Mouse (Mus musculus): ENCODE measurements around the gene Tmem211. TPM values are rescaled to one million over a fixed set of nuclear protein-coding genes. Genes with fewer than 3 reads are reported as not detected.

Gene Tmem211
- polyA plus RNA-seq, 1 experiment = not detected

- TF ChIP-seq CTCF (IDR thresholded peaks at IDR 0.05; ENCODE audit: control insufficient read depth, insufficient read depth, low read length) = no peak
- H3K4me1 ChIP-seq (ENCODE audit: control insufficient read depth, insufficient read depth, low read length) = no peaks in the 10 kb centered on the region
- WGBS = 73% methylated on average over 14 of the region's 14 CpGs
- H3K27ac ChIP-seq (ENCODE audit: control insufficient read depth, insufficient read depth, low read depth, low read length, poor library complexity) = no peak overlapping the region
- H3K4me3 ChIP-seq (replicated peaks; ENCODE audit: control insufficient read depth, low read depth, low read length) = no peak overlapping the region
Observed at GRCm38 (mm10) chr5:113216328-113216960, 10.3 kb upstream of the Tmem211 start.

- Histone ChIP-seq H3K27ac (ENCODE audit: control insufficient read depth, insufficient read depth, low read depth, low read length, poor library complexity) (no peak overlapping the region), H3K4me1 (ENCODE audit: control insufficient read depth, insufficient read depth, low read length) (no peaks in the 10 kb centered on the region), H3K4me3 (replicated peaks; ENCODE audit: control insufficient read depth, low read depth, low read length) (no peak overlapping the region)
- WGBS = 88% methylated on average over 12 of the region's 12 CpGs
- TF ChIP-seq POLR2A (IDR thresholded peaks at IDR 0.05; ENCODE audit: borderline replicate concordance, control insufficient read depth, low read depth, low read length) = no peak
- TF ChIP-seq CTCF (IDR thresholded peaks at IDR 0.05; ENCODE audit: control insufficient read depth, insufficient read depth, low read length) = no peak
Observed at GRCm38 (mm10) chr5:113217076-113217475, 9.6 kb upstream of the Tmem211 start.

GRCm38 (mm10) chr5:113218617-113219235 is 8.0 kb upstream of the Tmem211 start:
- Histone ChIP-seq H3K4me3 (replicated peaks; ENCODE audit: control insufficient read depth, low read depth, low read length) (no peak overlapping the region), H3K4me1 (ENCODE audit: control insufficient read depth, insufficient read depth, low read length) (no peaks in the 10 kb centered on the region), H3K27ac (ENCODE audit: control insufficient read depth, insufficient read depth, low read depth, low read length, poor library complexity) (no peak overlapping the region)
- 83% methylated on average over 17 of the region's 17 CpGs for WGBS
- TF ChIP-seq CTCF (IDR thresholded peaks at IDR 0.05; ENCODE audit: control insufficient read depth, insufficient read depth, low read length) (no peak), POLR2A (IDR thresholded peaks at IDR 0.05; ENCODE audit: borderline replicate concordance, control insufficient read depth, low read depth, low read length) (no peak)

GRCm38 (mm10) chr5:113219450-113219849 is 7.3 kb upstream of the Tmem211 start:
- Histone ChIP-seq H3K4me1 (ENCODE audit: control insufficient read depth, insufficient read depth, low read length) (no peaks in the 10 kb centered on the region), H3K4me3 (replicated peaks; ENCODE audit: control insufficient read depth, low read depth, low read length) (no peak overlapping the region), H3K27ac (ENCODE audit: control insufficient read depth, insufficient read depth, low read depth, low read length, poor library complexity) (no peak overlapping the region)
- no peak for TF ChIP-seq CTCF (IDR thresholded peaks at IDR 0.05; ENCODE audit: control insufficient read depth, insufficient read depth, low read length)
- no peak for TF ChIP-seq POLR2A (IDR thresholded peaks at IDR 0.05; ENCODE audit: borderline replicate concordance, control insufficient read depth, low read depth, low read length)
- 83% methylated on average over 6 of the region's 6 CpGs for WGBS

GRCm38 (mm10) chr5:113219876-113220275 is 6.8 kb upstream of the Tmem211 start:
- no peak overlapping the region for H3K27ac ChIP-seq (ENCODE audit: control insufficient read depth, insufficient read depth, low read depth, low read length, poor library complexity)
- H3K4me1 ChIP-seq (ENCODE audit: control insufficient read depth, insufficient read depth, low read length) = no peaks in the 10 kb centered on the region
- WGBS = 72% methylated on average over 7 of the region's 7 CpGs
- no peak overlapping the region for H3K4me3 ChIP-seq (replicated peaks; ENCODE audit: control insufficient read depth, low read depth, low read length)
- TF ChIP-seq POLR2A (IDR thresholded peaks at IDR 0.05; ENCODE audit: borderline replicate concordance, control insufficient read depth, low read depth, low read length) (no peak), CTCF (IDR thresholded peaks at IDR 0.05; ENCODE audit: control insufficient read depth, insufficient read depth, low read length) (no peak)

- Histone ChIP-seq H3K4me3 (replicated peaks; ENCODE audit: control insufficient read depth, low read depth, low read length) (peak overlapping the region; percentile 27), H3K4me1 (ENCODE audit: control insufficient read depth, insufficient read depth, low read length) (no peaks in the 10 kb centered on the region), H3K27ac (ENCODE audit: control insufficient read depth, insufficient read depth, low read depth, low read length, poor library complexity) (no peak overlapping the region; the same call in 1 of the 2 replicates)
- WGBS = 3% methylated on average over 62 of the region's 64 CpGs
- no peak for TF ChIP-seq POLR2A (IDR thresholded peaks at IDR 0.05; ENCODE audit: borderline replicate concordance, control insufficient read depth, low read depth, low read length)
- no peak for TF ChIP-seq CTCF (IDR thresholded peaks at IDR 0.05; ENCODE audit: control insufficient read depth, insufficient read depth, low read length)
Observed at GRCm38 (mm10) chr5:113220383-113221146, 6.1 kb upstream of the Tmem211 start.

GRCm38 (mm10) chr5:113221147-113221865 is 5.4 kb upstream of the Tmem211 start, which contains the start of gene 2900026A02Rik:
Gene 2900026A02Rik, minus strand, starts transcription at chr5:113221236.
- WGBS = 8% methylated on average over 58 of the region's 62 CpGs
- H3K27ac ChIP-seq (ENCODE audit: control insufficient read depth, insufficient read depth, low read depth, low read length, poor library complexity) = no peak within 1 kb of the TSS; the same call in 1 of the 2 replicates

GRCm38 (mm10) chr5:113223888-113224287 is 2.8 kb upstream of the Tmem211 start:
- 64% methylated on average over 4 of the region's 4 CpGs for WGBS
- Histone ChIP-seq H3K4me1 (ENCODE audit: control insufficient read depth, insufficient read depth, low read length) (no peaks in the 10 kb centered on the region), H3K4me3 (replicated peaks; ENCODE audit: control insufficient read depth, low read depth, low read length) (no peak overlapping the region), H3K27ac (ENCODE audit: control insufficient read depth, insufficient read depth, low read depth, low read length, poor library complexity) (no peak overlapping the region)
- TF ChIP-seq POLR2A (IDR thresholded peaks at IDR 0.05; ENCODE audit: borderline replicate concordance, control insufficient read depth, low read depth, low read length) (no peak), CTCF (IDR thresholded peaks at IDR 0.05; ENCODE audit: control insufficient read depth, insufficient read depth, low read length) (no peak)

More at GRCm38 (mm10) chr5:113221147-113221865, 5.4 kb upstream of the Tmem211 start, which contains the start of gene 2900026A02Rik:
- Histone ChIP-seq H3K4me1 (ENCODE audit: control insufficient read depth, insufficient read depth, low read length) (no peaks in the 10 kb centered on the region), H3K4me3 (replicated peaks; ENCODE audit: control insufficient read depth, low read depth, low read length) (peak within 1 kb of the TSS; percentile 27)
- TF ChIP-seq POLR2A (IDR thresholded peaks at IDR 0.05; ENCODE audit: borderline replicate concordance, control insufficient read depth, low read depth, low read length) (no peak), CTCF (IDR thresholded peaks at IDR 0.05; ENCODE audit: control insufficient read depth, insufficient read depth, low read length) (peak; percentile 36; the same call in 1 of the 2 replicates)
